ENCODE assay signal across 8 mouse cellular contexts in the genomic region with DNA sequence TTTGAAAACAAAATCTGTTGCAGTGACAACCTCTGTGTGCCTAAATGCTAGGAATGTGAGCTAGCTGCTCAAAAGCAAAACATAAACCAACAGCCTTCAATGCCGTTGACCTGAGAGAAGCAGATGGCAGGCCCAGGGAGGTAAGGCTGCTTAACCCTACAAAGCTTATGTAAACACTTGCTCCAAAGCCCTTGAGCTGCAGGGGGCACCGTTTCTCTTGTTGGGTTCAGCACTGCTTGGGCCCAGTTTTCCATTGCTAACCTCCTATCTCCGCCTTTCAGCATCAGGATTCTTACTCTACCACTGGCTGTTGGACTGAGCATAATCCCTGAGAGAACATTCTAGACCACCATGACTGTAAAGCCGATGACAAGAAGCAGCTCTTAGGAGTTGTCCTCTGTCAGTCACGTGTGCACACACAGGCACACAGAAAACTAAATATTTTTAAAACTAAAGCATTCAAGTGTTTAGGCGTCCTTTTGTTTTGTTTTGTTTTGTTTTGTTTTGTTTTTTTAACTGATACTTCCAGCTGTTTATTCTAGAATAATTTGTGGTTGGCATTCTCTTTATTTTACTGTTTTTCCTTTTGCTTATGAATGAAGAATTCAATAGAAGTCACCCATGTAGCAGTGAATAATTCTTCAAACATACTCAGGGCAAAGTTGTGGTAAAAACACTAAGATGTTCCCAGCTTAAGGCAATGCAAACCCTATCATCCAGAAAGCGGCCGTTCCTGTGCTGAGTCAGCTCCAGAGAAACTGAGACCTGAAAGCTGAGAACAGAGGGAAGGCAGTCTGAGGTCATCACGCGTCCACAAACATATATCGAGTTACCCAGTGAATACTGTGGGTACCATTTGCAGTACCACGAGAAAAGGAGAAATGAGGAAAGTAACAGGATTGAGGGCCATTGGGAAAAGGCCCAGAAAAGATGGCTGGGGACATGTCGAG. TPM values are rescaled to one million over a fixed set of nuclear protein-coding genes. Genes with fewer than 3 reads are reported as not detected.
DNase-seq lines count a peak whose midpoint lies in the region; ATAC-seq and TF ChIP-seq lines count a peak whose summit lies in the region.

No protein-coding gene starts in this region.

- 55% methylated on average over 13 of the region's 13 CpGs for WGBS in intestine, embryonic 14.5 days
- 55% methylated on average over 13 of the region's 13 CpGs for WGBS in intestine, embryonic 15.5 days
- WGBS in kidney, postnatal 0 days: 36% methylated on average over 13 of the region's 13 CpGs
- 41% methylated on average over 13 of the region's 13 CpGs for WGBS in lung, postnatal 0 days

- H3K27me3 ChIP-seq in intestine, embryonic 14.5 days (replicated peaks; ENCODE audit: control insufficient read depth, insufficient read depth, low read length): no peaks in the 10 kb centered on the region
- no peaks in the 10 kb centered on the region for H3K27me3 ChIP-seq in intestine, embryonic 15.5 days (replicated peaks)
- H3K27me3 ChIP-seq in kidney, postnatal 0 days (ENCODE audit: insufficient read depth, low read length): no peaks in the 10 kb centered on the region
- H3K27me3 ChIP-seq in lung, postnatal 0 days (replicated peaks; ENCODE audit: insufficient read depth, low read length): no peaks in the 10 kb centered on the region

- peak; percentile 49 for DNase-seq in intestine, embryonic 14.5 days (ENCODE audit: low spot score)
- DNase-seq in adrenal gland, adult 2 months: peak; percentile 75
- peak; percentile 58 to 59 for DNase-seq in gastrocnemius, postnatal 36 days
- peak; percentile 79 for DNase-seq in kidney, postnatal 0 days (ENCODE audit: low spot score)
- DNase-seq in lung, postnatal 0 days (ENCODE audit: low spot score): peak; percentile 82
- peak; percentile 52 for DNase-seq in testis, postnatal 14 days (ENCODE audit: low spot score)
- no peak for DNase-seq in urinary bladder, postnatal 25 days (ENCODE audit: low spot score)

- intact Hi-C loops in gastrocnemius, postnatal 36 days (cut with DNase I): loop anchor here (5.0 kb wide), 1 partner anchor 36 kb away; no protein-coding TSS in a partner anchor

- H3K9ac ChIP-seq in intestine, embryonic 14.5 days (ENCODE audit: low read length): no peak overlapping the region
- H3K9ac ChIP-seq in intestine, embryonic 15.5 days: no peak overlapping the region
- H3K9ac ChIP-seq in kidney, postnatal 0 days (ENCODE audit: low read depth, low read length): no peak overlapping the region
- H3K9ac ChIP-seq in lung, postnatal 0 days (replicated peaks; ENCODE audit: low read depth): no peak overlapping the region

- no peaks in the 10 kb centered on the region for H3K36me3 ChIP-seq in intestine, embryonic 14.5 days (ENCODE audit: control insufficient read depth, insufficient read depth, low read length)
- no peaks in the 10 kb centered on the region for H3K36me3 ChIP-seq in intestine, embryonic 15.5 days
- no peaks in the 10 kb centered on the region for H3K36me3 ChIP-seq in kidney, postnatal 0 days (ENCODE audit: insufficient read depth, low read length)
- H3K36me3 ChIP-seq in lung, postnatal 0 days (ENCODE audit: insufficient read depth, low read length): no peaks in the 10 kb centered on the region

- TF ChIP-seq CTCF in kidney, postnatal 0 days (IDR thresholded peaks at IDR 0.05; ENCODE audit: low read depth): peak; percentile 65
- TF ChIP-seq CTCF in lung, postnatal 0 days (IDR thresholded peaks at IDR 0.05): peak; percentile 80

- no peak overlapping the region for H3K27ac ChIP-seq in intestine, embryonic 14.5 days (ENCODE audit: low read depth)
- no peak overlapping the region for H3K27ac ChIP-seq in intestine, embryonic 15.5 days
- no peak overlapping the region for H3K27ac ChIP-seq in kidney, postnatal 0 days
- no peak overlapping the region for H3K27ac ChIP-seq in lung, postnatal 0 days (ENCODE audit: low read length)

- H3K4me2 ChIP-seq in intestine, embryonic 14.5 days (ENCODE audit: low read length): no peak overlapping the region
- H3K4me2 ChIP-seq in intestine, embryonic 15.5 days (replicated peaks): no peak overlapping the region
- no peak overlapping the region for H3K4me2 ChIP-seq in kidney, postnatal 0 days (ENCODE audit: low read length)
- H3K4me2 ChIP-seq in lung, postnatal 0 days (replicated peaks; ENCODE audit: low read depth, low read length): no peak overlapping the region

- TF ChIP-seq EP300 in lung, postnatal 0 days (IDR thresholded peaks at IDR 0.05): no peak

- no peaks in the 10 kb centered on the region for H3K9me3 ChIP-seq in intestine, embryonic 14.5 days (ENCODE audit: control insufficient read depth, low read length)
- no peaks in the 10 kb centered on the region for H3K9me3 ChIP-seq in intestine, embryonic 15.5 days
- H3K9me3 ChIP-seq in kidney, postnatal 0 days (replicated peaks; ENCODE audit: low read length): no peaks in the 10 kb centered on the region
- H3K9me3 ChIP-seq in lung, postnatal 0 days (ENCODE audit: low read length): no peaks in the 10 kb centered on the region

- H3K4me3 ChIP-seq in intestine, embryonic 14.5 days (ENCODE audit: low read depth, low read length): no peak overlapping the region
- no peak overlapping the region for H3K4me3 ChIP-seq in intestine, embryonic 15.5 days (replicated peaks)
- no peak overlapping the region for H3K4me3 ChIP-seq in kidney, postnatal 0 days (replicated peaks; ENCODE audit: low read depth, low read length)
- H3K4me3 ChIP-seq in lung, postnatal 0 days (ENCODE audit: low read depth, low read length): no peak overlapping the region

- no peak for ATAC-seq in intestine, embryonic 14.5 days (replicated peaks; ENCODE audit: low FRiP score, low TSS enrichment, low read depth)
- no peak for ATAC-seq in intestine, embryonic 15.5 days
- ATAC-seq in kidney, postnatal 0 days (replicated peaks; ENCODE audit: low FRiP score, low read depth): 0 out of 2 replicates have a peak, but pooled peaks have one; percentile 40
- ATAC-seq in lung, postnatal 0 days: peak; percentile 79

- 0 out of 2 replicates have a peak, but pooled peaks cover 4% of the 10 kb centered on the region for H3K4me1 ChIP-seq in intestine, embryonic 14.5 days (replicated peaks; ENCODE audit: control insufficient read depth, insufficient read depth, low read length)
- peaks cover 3% of the 10 kb centered on the region; the same call in 1 of the 2 replicates for H3K4me1 ChIP-seq in intestine, embryonic 15.5 days (replicated peaks)
- peaks cover 4% of the 10 kb centered on the region; the same call in 1 of the 2 replicates for H3K4me1 ChIP-seq in kidney, postnatal 0 days (replicated peaks; ENCODE audit: insufficient read depth, low read length)
- H3K4me1 ChIP-seq in lung, postnatal 0 days (ENCODE audit: insufficient read depth, low read depth, low read length): no peaks in the 10 kb centered on the region

RNA-seq across cellular contexts. Expression of a gene that starts 21.8 kb away (rescaled TPM):
- 84.8 and 85.3 TPM in 2 replicates for polyA plus RNA-seq in intestine, embryonic 14.5 days (2014; fragmentation: Nextera tagmentation; extraction: Ambion mirVana)
- polyA plus RNA-seq in intestine, embryonic 15.5 days (2015; fragmentation: Nextera tagmentation; extraction: Ambion mirVana): 87.6 and 88.9 TPM in 2 replicates
- 10 to 100 TPM in 1 of 2 experiments, 1 to 10 TPM in 1; 9.4 to 11.1 TPM for total RNA-seq in adrenal gland, adult 2 months (2021)
- polyA plus RNA-seq in adrenal gland, adult 2 months (2012; rRNA removed): 4.1 and 5.1 TPM in 2 replicates
- 1 to 10 TPM; 1.9 to 6.4 TPM for total RNA-seq in gastrocnemius, postnatal 36 days (2021)
- polyA plus RNA-seq in kidney, postnatal 0 days (2015; fragmentation: Nextera tagmentation; extraction: Ambion mirVana): 40.6 and 43.1 TPM in 2 replicates
- 9.9 and 12.8 TPM in 2 replicates for polyA plus RNA-seq in lung, postnatal 0 days (2015; fragmentation: Nextera tagmentation; extraction: Ambion mirVana)

RNA-seq across cellular contexts. Expression of a gene that starts 59.3 kb away (rescaled TPM):
- polyA plus RNA-seq in intestine, embryonic 14.5 days (2014; fragmentation: Nextera tagmentation; extraction: Ambion mirVana): 1,450 and 1,529 TPM in 2 replicates
- 1,893 and 1,941 TPM in 2 replicates for polyA plus RNA-seq in intestine, embryonic 15.5 days (2015; fragmentation: Nextera tagmentation; extraction: Ambion mirVana)
- total RNA-seq in adrenal gland, adult 2 months (2021): 1,000 to 10,000 TPM; 3,718 to 3,915 TPM
- 39,639 and 47,224 TPM in 2 replicates for polyA plus RNA-seq in adrenal gland, adult 2 months (2012; rRNA removed)
- 1,000 to 10,000 TPM; 1,946 to 2,068 TPM for total RNA-seq in gastrocnemius, postnatal 36 days (2021)
- polyA plus RNA-seq in kidney, postnatal 0 days (2015; fragmentation: Nextera tagmentation; extraction: Ambion mirVana): 2,883 and 2,906 TPM in 2 replicates
- polyA plus RNA-seq in lung, postnatal 0 days (2015; fragmentation: Nextera tagmentation; extraction: Ambion mirVana): 3,752 and 3,783 TPM in 2 replicates

Comparison
In these comparisons a context has a peak if more than half of its experiments do, and no peak if none do; other contexts are left out.
1. ATAC-seq: peak in kidney, postnatal 0 days (single experiment) and lung, postnatal 0 days (single experiment); none in intestine, embryonic 14.5 days (single experiment) and intestine, embryonic 15.5 days (single experiment).
2. RNA of a gene that starts 59.3 kb away (polyA plus RNA-seq): 39,639 to 47,224 TPM in adrenal gland, adult 2 months; 3,752 to 3,783 TPM in lung, postnatal 0 days, 2,883 to 2,906 TPM in kidney, postnatal 0 days, 1,893 to 1,941 TPM in intestine, embryonic 15.5 days and 1,450 to 1,529 TPM in intestine, embryonic 14.5 days; every median in the first group is over 10 times any median in the second.